Mouse (Mus musculus) liver, embryonic 12.5 days (tissue): ENCODE results near the gene Pkd1. TPM values are rescaled to one million over a fixed set of nuclear protein-coding genes. Genes with fewer than 3 reads are reported as not detected.

Experiments
- ATAC-seq: fragments of 200-750 bp; cut with Nextera tagmentation; 2 replicates; pipeline ENCODE4 v1.8.0; 2017; ENCODE audit warnings: moderate number of reproducible peaks, mild to moderate bottlenecking, moderate library complexity
- H3K27ac ChIP-seq: fragments of 300-500 bp; sonication (generic); 2 replicates; pipeline ENCODE4 v1.5.1; 2016; ENCODE audit warnings: mild to moderate bottlenecking
- H3K27me3 ChIP-seq: fragments of 300-500 bp; sonication (generic); replicated peaks from 2 replicates; pipeline ENCODE4 v1.6.1; 2016; ENCODE audit warnings: mild to moderate bottlenecking, moderate library complexity
- H3K36me3 ChIP-seq: fragments of 300-500 bp; sonication (generic); 2 replicates; pipeline ENCODE4 v1.6.1; 2016; ENCODE audit warnings: mild to moderate bottlenecking, moderate library complexity
- H3K4me1 ChIP-seq: fragments of 300-500 bp; sonication (generic); 2 replicates; pipeline ENCODE4 v1.6.1; 2016
- H3K4me2 ChIP-seq: fragments of 300-500 bp; sonication (generic); 2 replicates; pipeline ENCODE4 v1.6.1; 2016; ENCODE audit warnings: mild to moderate bottlenecking, moderate library complexity
- H3K4me3 ChIP-seq: fragments of 300-500 bp; sonication (generic); 2 replicates; pipeline ENCODE4 v1.5.1; 2016; ENCODE audit warnings: mild to moderate bottlenecking, moderate library complexity
- H3K9ac ChIP-seq: fragments of 300-500 bp; sonication (generic); 2 replicates; pipeline ENCODE4 v1.6.1; 2016; ENCODE audit warnings: mild to moderate bottlenecking, moderate library complexity
- H3K9me3 ChIP-seq: fragments of 300-500 bp; sonication (generic); replicated peaks from 2 replicates; pipeline ENCODE4 v1.6.1; 2016; ENCODE audit warnings: mild to moderate bottlenecking, moderate library complexity
- WGBS: fragments of 180-500 bp; shearing (Covaris S2); methylation state at CpG from one replicate; pipeline ENCODE4 v1.1.7; 2016; ENCODE audit not compliant: insufficient replicate concordance; 5-methylcytosine and 5-hydroxymethylcytosine counted together
- polyA plus RNA-seq: library from polyadenylated mRNA; unstranded; fragments of >200 nt; fragmentation: Nextera tagmentation; extraction: Ambion mirVana; gene quantifications from 2 replicates; pipeline ENCODE4 v1.2.1, GENCODE M21; 2016

Gene Pkd1
- polyA plus RNA-seq, 1 experiment from 2014 or later: 6.0 TPM

DNA sequence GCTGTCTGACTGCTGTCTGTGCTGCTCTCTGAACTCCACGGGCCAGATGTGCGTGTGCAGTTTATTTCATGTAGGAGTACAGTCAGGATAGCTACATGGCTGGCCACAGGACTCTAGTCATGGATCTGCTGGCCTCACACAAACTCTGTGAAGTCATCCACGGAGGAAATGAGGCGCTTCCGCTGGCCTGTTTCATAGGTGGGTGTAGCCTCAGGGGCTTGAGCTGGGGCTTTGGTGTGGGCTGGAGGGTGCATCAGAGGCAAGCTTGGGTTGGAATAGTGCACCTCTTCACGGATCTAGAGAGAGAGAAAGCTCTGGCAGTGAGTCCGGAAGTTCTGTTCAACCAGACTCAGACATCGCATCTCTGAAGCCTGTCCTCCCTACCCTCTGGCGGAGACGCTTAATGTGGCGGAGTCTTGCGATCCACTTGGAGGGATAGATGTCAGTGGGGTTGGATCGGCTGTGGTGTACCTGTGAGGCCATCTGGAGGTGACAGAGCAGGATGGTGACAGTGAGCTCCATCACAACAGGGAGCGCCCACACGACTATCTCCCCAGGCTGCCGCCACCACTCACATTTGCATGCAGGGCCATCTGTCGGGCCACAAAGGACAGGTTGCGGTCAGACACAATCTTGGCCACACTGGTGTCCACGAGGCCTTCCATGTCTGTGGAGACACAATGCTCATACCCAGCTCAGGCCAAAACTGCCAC is 47.0 kb downstream of the Pkd1 start:
- Histone ChIP-seq H3K4me2 (no peak overlapping the region), H3K9me3 (no peaks in the 10 kb centered on the region), H3K27ac (no peak overlapping the region), H3K4me1 (no peaks in the 10 kb centered on the region), H3K9ac (no peak overlapping the region), H3K27me3 (no peaks in the 10 kb centered on the region), H3K36me3 (peaks cover 99% of the 10 kb centered on the region), H3K4me3 (no peak overlapping the region)
- no peak for ATAC-seq
- WGBS: 83% methylated on average over 19 of the region's 19 CpGs

DNA sequence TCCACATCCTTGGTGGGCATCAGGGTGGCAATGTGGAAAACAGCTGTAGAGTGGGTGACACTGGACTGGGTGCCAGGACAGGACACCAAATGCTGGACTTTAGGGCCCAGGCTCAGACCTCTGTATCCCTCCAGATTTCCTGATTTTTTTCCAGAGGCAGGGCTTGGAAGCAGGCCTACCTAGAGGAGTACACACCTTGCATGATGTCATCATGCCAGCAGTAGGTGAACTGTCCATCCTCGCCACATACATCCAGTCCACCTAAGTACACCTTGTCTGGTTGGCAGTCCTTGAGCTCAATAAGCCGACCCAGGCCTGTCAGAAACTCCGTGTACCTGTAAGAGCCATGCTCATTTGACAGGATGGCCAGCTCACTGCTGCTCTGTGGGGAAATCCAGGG is 48.4 kb downstream of the Pkd1 start:
- Histone ChIP-seq H3K27me3 (no peaks in the 10 kb centered on the region), H3K27ac (no peak overlapping the region), H3K9ac (no peak overlapping the region), H3K9me3 (no peaks in the 10 kb centered on the region), H3K36me3 (peaks cover 100% of the 10 kb centered on the region), H3K4me2 (no peak overlapping the region), H3K4me3 (no peak overlapping the region), H3K4me1 (no peaks in the 10 kb centered on the region)
- ATAC-seq: no peak
- 78% methylated on average over 3 of the region's 3 CpGs for WGBS

GRCm38 (mm10) chr17:24600502-24600901 is 50.9 kb downstream of the Pkd1 start:
- no peak for ATAC-seq
- Histone ChIP-seq H3K4me2 (no peak overlapping the region), H3K27me3 (no peaks in the 10 kb centered on the region), H3K9me3 (no peaks in the 10 kb centered on the region), H3K4me1 (peaks cover 14% of the 10 kb centered on the region), H3K4me3 (no peak overlapping the region), H3K36me3 (peaks cover 97% of the 10 kb centered on the region), H3K9ac (no peak overlapping the region), H3K27ac (no peak overlapping the region)
- 86% methylated on average over 4 of the region's 4 CpGs for WGBS

- H3K4me2 ChIP-seq: no peak overlapping the region
- H3K4me3 ChIP-seq: no peak overlapping the region
- H3K27me3 ChIP-seq: no peaks in the 10 kb centered on the region
- peaks cover 95% of the 10 kb centered on the region for H3K36me3 ChIP-seq
- H3K4me1 ChIP-seq: peaks cover 38% of the 10 kb centered on the region
- H3K27ac ChIP-seq: no peak overlapping the region
- no peak for ATAC-seq
- no peak overlapping the region for H3K9ac ChIP-seq
- H3K9me3 ChIP-seq: no peaks in the 10 kb centered on the region
- 70% methylated on average over 8 of the region's 8 CpGs for WGBS
Measured at GRCm38 (mm10) chr17:24603961-24604360, 54.3 kb downstream of the Pkd1 start.

DNA sequence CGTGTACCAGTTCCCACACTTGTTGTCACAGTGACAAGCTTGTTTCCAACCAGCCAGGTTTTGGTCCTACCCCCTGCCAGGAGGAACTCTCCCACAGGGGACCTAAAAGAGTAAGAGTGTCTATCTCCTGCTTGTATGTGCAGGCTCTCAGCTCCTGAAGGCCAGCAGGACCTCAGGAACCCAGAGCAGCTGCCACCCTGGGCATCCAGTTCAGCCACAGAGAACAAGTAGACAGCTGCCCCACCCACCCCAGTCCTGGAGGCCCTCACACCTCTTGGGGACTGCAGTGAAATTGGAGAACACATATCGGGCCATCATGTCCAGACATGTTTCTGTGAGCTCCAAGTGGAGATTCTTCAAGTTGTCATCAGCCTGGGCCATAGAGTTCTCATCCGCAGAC is 54.9 kb downstream of the Pkd1 start:
- peaks cover 44% of the 10 kb centered on the region for H3K4me1 ChIP-seq
- ATAC-seq: no peak
- no peak overlapping the region for H3K4me2 ChIP-seq
- H3K27me3 ChIP-seq: no peaks in the 10 kb centered on the region
- H3K36me3 ChIP-seq: peaks cover 90% of the 10 kb centered on the region
- H3K4me3 ChIP-seq: no peak overlapping the region
- H3K9ac ChIP-seq: no peak overlapping the region
- H3K9me3 ChIP-seq: no peaks in the 10 kb centered on the region
- H3K27ac ChIP-seq: no peak overlapping the region
- WGBS: 80% methylated on average over 3 of the region's 3 CpGs

DNA sequence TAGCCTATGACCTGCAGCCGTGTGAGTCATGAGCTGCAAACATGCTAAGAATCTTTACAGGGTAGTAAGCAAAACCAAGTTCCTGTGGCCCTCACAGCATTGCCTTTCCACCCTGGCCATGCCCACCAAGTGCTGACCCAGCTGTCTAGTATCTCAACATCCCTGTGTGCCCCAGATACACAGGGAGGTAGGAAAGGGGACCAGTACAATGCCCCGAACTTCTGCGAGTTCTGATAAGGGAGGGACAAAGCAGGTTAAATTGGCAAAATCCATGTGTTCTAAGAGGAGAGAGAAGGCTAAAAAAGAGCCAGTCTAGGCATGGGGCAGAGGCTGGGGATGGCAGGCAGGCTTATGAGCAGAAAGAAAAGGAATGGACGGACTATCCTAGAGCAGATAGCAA is 58.7 kb downstream of the Pkd1 start:
- ATAC-seq: peak; percentile 55

DNA sequence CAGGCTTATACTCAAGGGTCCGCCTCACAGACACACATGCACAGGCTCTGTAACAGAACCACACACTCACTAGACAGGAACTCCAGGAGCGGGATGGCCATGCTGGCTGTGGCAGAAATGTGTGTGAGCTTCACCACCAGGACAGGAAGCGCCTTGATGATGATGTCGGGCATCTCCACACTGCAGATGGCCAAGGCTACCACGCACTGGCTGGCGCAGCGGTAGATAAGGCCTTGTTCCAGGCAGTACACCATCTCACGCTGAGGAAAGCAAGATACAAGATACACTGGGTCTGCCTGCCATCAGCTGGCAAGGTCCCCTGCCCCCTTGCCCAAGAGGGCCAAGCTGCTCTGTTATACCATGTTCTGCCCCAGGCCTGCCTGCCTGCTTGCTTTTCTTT is 59.2 kb downstream of the Pkd1 start:
- Histone ChIP-seq H3K27me3 (no peaks in the 10 kb centered on the region), H3K9ac (peak overlapping the region; percentile 23), H3K4me1 (peaks cover 61% of the 10 kb centered on the region), H3K4me3 (no peak overlapping the region), H3K4me2 (peak overlapping the region; percentile 40), H3K9me3 (no peaks in the 10 kb centered on the region), H3K36me3 (peaks cover 67% of the 10 kb centered on the region), H3K27ac (peak overlapping the region; percentile 76)
- ATAC-seq: peak; percentile 87
- 42% methylated on average over 8 of the region's 8 CpGs for WGBS

More for the DNA sequence above, 58.7 kb downstream of the Pkd1 start:
- WGBS: 49% methylated on average over 4 of the region's 4 CpGs
- no peaks in the 10 kb centered on the region for H3K27me3 ChIP-seq
- peaks cover 61% of the 10 kb centered on the region for H3K4me1 ChIP-seq
- H3K4me2 ChIP-seq: peak overlapping the region; percentile 40
- H3K27ac ChIP-seq: peak overlapping the region; percentile 76
- peaks cover 64% of the 10 kb centered on the region for H3K36me3 ChIP-seq
- no peak overlapping the region for H3K4me3 ChIP-seq
- H3K9ac ChIP-seq: peak overlapping the region; percentile 23; the same call in 1 of the 2 replicates
- no peaks in the 10 kb centered on the region for H3K9me3 ChIP-seq

- H3K4me1 ChIP-seq: peaks cover 44% of the 10 kb centered on the region
- H3K4me3 ChIP-seq: no peak overlapping the region
- H3K36me3 ChIP-seq: peaks cover 67% of the 10 kb centered on the region
- peak overlapping the region; percentile 14 for H3K4me2 ChIP-seq
- ATAC-seq: peak; percentile 75
- peak overlapping the region; percentile 32; the same call in 1 of the 2 replicates for H3K9ac ChIP-seq
- WGBS: 22% methylated on average over 2 of the region's 2 CpGs
- peak overlapping the region; percentile 76 for H3K27ac ChIP-seq
- H3K27me3 ChIP-seq: no peaks in the 10 kb centered on the region
- H3K9me3 ChIP-seq: no peaks in the 10 kb centered on the region
Measured at GRCm38 (mm10) chr17:24610711-24611110, 61.1 kb downstream of the Pkd1 start.

GRCm38 (mm10) chr17:24617561-24618194 is 68.0 kb downstream of the Pkd1 start:
- Histone ChIP-seq H3K27ac (peak overlapping the region; percentile 86), H3K27me3 (no peaks in the 10 kb centered on the region), H3K9me3 (no peaks in the 10 kb centered on the region), H3K36me3 (peaks cover 81% of the 10 kb centered on the region), H3K9ac (peak overlapping the region; percentile 49), H3K4me2 (peak overlapping the region; percentile 49), H3K4me1 (peaks cover 25% of the 10 kb centered on the region), H3K4me3 (0 out of 2 replicates have a peak overlapping the region, but pooled peaks have one; percentile 4)
- ATAC-seq: peak; percentile 95
- WGBS: 29% methylated on average over 14 of the region's 14 CpGs

DNA sequence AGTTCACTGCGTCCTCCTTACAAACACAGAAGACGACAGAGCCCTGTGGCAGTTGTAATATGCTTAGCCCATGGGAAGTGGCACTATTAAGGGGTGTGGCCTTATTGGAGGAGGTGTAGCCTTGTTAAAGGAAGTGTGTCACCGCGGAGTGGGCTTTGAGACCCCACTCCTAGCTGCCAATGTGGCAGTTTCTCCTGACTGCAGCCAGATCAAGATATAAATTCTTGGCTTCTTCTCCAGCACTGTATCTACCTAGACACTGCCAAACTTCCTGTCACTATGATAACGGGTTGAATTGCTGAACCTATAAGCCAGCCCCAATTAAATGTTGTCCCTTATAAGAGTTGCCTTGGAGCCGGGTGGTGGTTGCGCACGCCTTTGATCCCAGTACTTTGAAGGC is 75.8 kb downstream of the Pkd1 start:
- no peak overlapping the region for H3K9ac ChIP-seq
- no peak overlapping the region for H3K27ac ChIP-seq
- no peaks in the 10 kb centered on the region for H3K27me3 ChIP-seq
- no peak overlapping the region for H3K4me3 ChIP-seq
- no peaks in the 10 kb centered on the region for H3K9me3 ChIP-seq
- peaks cover 95% of the 10 kb centered on the region for H3K36me3 ChIP-seq
- H3K4me1 ChIP-seq: peaks cover 7% of the 10 kb centered on the region
- ATAC-seq: no peak
- no peak overlapping the region for H3K4me2 ChIP-seq
- WGBS: 85% methylated on average over 8 of the region's 8 CpGs

- no peak overlapping the region for H3K27ac ChIP-seq
- no peaks in the 10 kb centered on the region for H3K27me3 ChIP-seq
- no peak overlapping the region for H3K4me3 ChIP-seq
- 16% methylated on average over 5 of the region's 5 CpGs for WGBS
- H3K9me3 ChIP-seq: no peaks in the 10 kb centered on the region
- peak; percentile 43; the same call in 1 of the 2 replicates for ATAC-seq
- H3K4me2 ChIP-seq: no peak overlapping the region
- no peak overlapping the region for H3K9ac ChIP-seq
- peaks cover 24% of the 10 kb centered on the region for H3K4me1 ChIP-seq
- peaks cover 70% of the 10 kb centered on the region for H3K36me3 ChIP-seq
Measured at GRCm38 (mm10) chr17:24628646-24629045, 79.0 kb downstream of the Pkd1 start.

- Histone ChIP-seq H3K27me3 (no peaks in the 10 kb centered on the region), H3K9ac (no peak overlapping the region), H3K4me3 (no peak overlapping the region), H3K27ac (no peak overlapping the region), H3K4me1 (peaks cover 27% of the 10 kb centered on the region), H3K9me3 (no peaks in the 10 kb centered on the region), H3K4me2 (no peak overlapping the region), H3K36me3 (peaks cover 56% of the 10 kb centered on the region)
- ATAC-seq: no peak
- WGBS: 82% methylated on average over 14 of the region's 14 CpGs
Measured at GRCm38 (mm10) chr17:24630072-24630471, 80.4 kb downstream of the Pkd1 start.
